In genomic region chr8:122661138-122661537, GRCm38 (mm10) we compare ENCODE assay signal across 8 mouse cellular contexts. TPM values are rescaled to one million over a fixed set of nuclear protein-coding genes. Genes with fewer than 3 reads are reported as not detected.
DNase-seq lines count a peak whose midpoint lies in the region; ATAC-seq and TF ChIP-seq lines count a peak whose summit lies in the region.

No protein-coding gene starts in this region.

- TF ChIP-seq CTCF in intestine, postnatal 0 days (IDR thresholded peaks at IDR 0.05; ENCODE audit: low read depth) = no peak
- no peak for TF ChIP-seq CTCF in thymus, adult 2 months (IDR thresholded peaks at IDR 0.05; ENCODE audit: borderline replicate concordance, control insufficient read depth, extremely low read depth, insufficient read depth, low read length, poor library complexity)

- no peak for TF ChIP-seq POLR2A in thymus, adult 2 months (IDR thresholded peaks at IDR 0.05; ENCODE audit: control insufficient read depth, extremely low read depth, insufficient read depth, low read length, poor library complexity)

- H3K9ac ChIP-seq in intestine, postnatal 0 days (ENCODE audit: low read depth, low read length) = no peak overlapping the region

- no peaks in the 10 kb centered on the region; the same call in 1 of the 2 replicates for H3K36me3 ChIP-seq in intestine, postnatal 0 days (ENCODE audit: control insufficient read depth, insufficient read depth)
- H3K36me3 ChIP-seq in thymus, adult 2 months (ENCODE audit: control insufficient read depth, insufficient read depth, low read length) = peaks cover 5% of the 10 kb centered on the region; the same call in 1 of the 2 replicates

- no peaks in the 10 kb centered on the region for H3K27me3 ChIP-seq in intestine, postnatal 0 days (replicated peaks; ENCODE audit: control insufficient read depth, insufficient read depth, low read length)
- no peaks in the 10 kb centered on the region for H3K27me3 ChIP-seq in thymus, adult 2 months (ENCODE audit: control insufficient read depth, insufficient read depth, low read length)

- peak; percentile 73 for DNase-seq in adrenal gland, postnatal 14 days
- no peak for DNase-seq in adrenal gland, adult 8-10 months
- peak; percentile 73 for DNase-seq in embryo, embryonic 11.5 days (ENCODE audit: low read depth, low spot score)
- peak; percentile 77 to 87 for DNase-seq in gastrocnemius, postnatal 4 days (ENCODE audit: low spot score in 2 of 2)
- DNase-seq in left cerebral cortex, postnatal 36 days (ENCODE audit: low spot score in 2 of 2) = peak; percentile 74 to 79
- peak; percentile 75 for DNase-seq in neural tube, embryonic 10.5 days (ENCODE audit: extremely low spot score, low spot score)
- no peak for DNase-seq in thymus, adult 2 months

- H3K9me3 ChIP-seq in intestine, postnatal 0 days (ENCODE audit: control insufficient read depth) = no peaks in the 10 kb centered on the region

- H3K27ac ChIP-seq in intestine, postnatal 0 days (ENCODE audit: low read depth, low read length) = no peak overlapping the region
- no peak overlapping the region for H3K27ac ChIP-seq in thymus, adult 2 months (ENCODE audit: control insufficient read depth, insufficient read depth, low read length)

- no peak overlapping the region for H3K4me3 ChIP-seq in intestine, postnatal 0 days (ENCODE audit: low read depth, low read length)
- no peak overlapping the region for H3K4me3 ChIP-seq in thymus, adult 2 months (ENCODE audit: control insufficient read depth, insufficient read depth, low read length)

- intact Hi-C loops in left cerebral cortex, postnatal 36 days (cut with DNase I) = no loop called here

- ATAC-seq in intestine, postnatal 0 days = peak; percentile 19; the same call in 1 of the 2 replicates

- 57% methylated on average over 7 of the region's 7 CpGs for WGBS in intestine, postnatal 0 days
- WGBS in thymus, adult 2 months = 58% methylated on average over 7 of the region's 7 CpGs

- H3K4me2 ChIP-seq in intestine, postnatal 0 days (replicated peaks; ENCODE audit: low read depth) = no peak overlapping the region

- H3K4me1 ChIP-seq in intestine, postnatal 0 days (replicated peaks; ENCODE audit: control insufficient read depth, insufficient read depth, low read length) = no peaks in the 10 kb centered on the region
- peaks cover 32% of the 10 kb centered on the region for H3K4me1 ChIP-seq in thymus, adult 2 months (replicated peaks; ENCODE audit: control insufficient read depth, insufficient read depth, low read length)

RNA-seq across cellular contexts. Expression of gene Cbfa2t3, which starts 37.8 kb away (rescaled TPM):
- 13.6 and 14.9 TPM in 2 replicates for total RNA-seq in adrenal gland, postnatal 14 days (2021)
- total RNA-seq in adrenal gland, adult 8-10 months (2022) = 10 to 100 TPM; 10.9 to 21.7 (median 15.3) TPM
- 10 to 100 TPM; 18.9 TPM for total RNA-seq in gastrocnemius, postnatal 4 days (2021)
- 5.9 and 7.6 TPM in 2 replicates for polyA plus RNA-seq in intestine, postnatal 0 days (2015; fragmentation: Nextera tagmentation; extraction: Ambion mirVana)
- 10 to 100 TPM; 26.2 to 37.5 TPM for total RNA-seq in left cerebral cortex, postnatal 36 days (2021)
- polyA plus RNA-seq in thymus, adult 2 months (2012; rRNA removed) = 62.3 and 76.8 TPM in 2 replicates

RNA-seq across cellular contexts. Expression of gene Pabpn1l, which starts 38.6 kb away (rescaled TPM):
- total RNA-seq in adrenal gland, postnatal 14 days (2021) = not detected in 2 replicates
- not detected for total RNA-seq in adrenal gland, adult 8-10 months (2022)
- not detected for total RNA-seq in gastrocnemius, postnatal 4 days (2021)
- 0.13 TPM in 1 of 2 replicates, not detected in the other for polyA plus RNA-seq in intestine, postnatal 0 days (2015; fragmentation: Nextera tagmentation; extraction: Ambion mirVana)
- total RNA-seq in left cerebral cortex, postnatal 36 days (2021) = not detected
- 0.20 and 0.42 TPM in 2 replicates for polyA plus RNA-seq in thymus, adult 2 months (2012; rRNA removed)

RNA-seq across cellular contexts. Expression of gene Trappc2l, which starts 49.7 kb away (rescaled TPM):
- 47.6 and 52.6 TPM in 2 replicates for total RNA-seq in adrenal gland, postnatal 14 days (2021)
- 10 to 100 TPM; 61.7 to 64.9 (median 62.9) TPM for total RNA-seq in adrenal gland, adult 8-10 months (2022)
- 10 to 100 TPM; 45.6 to 49.6 TPM for total RNA-seq in gastrocnemius, postnatal 4 days (2021)
- 136 and 144 TPM in 2 replicates for polyA plus RNA-seq in intestine, postnatal 0 days (2015; fragmentation: Nextera tagmentation; extraction: Ambion mirVana)
- 10 to 100 TPM; 78.7 to 84.5 TPM for total RNA-seq in left cerebral cortex, postnatal 36 days (2021)
- 104 and 133 TPM in 2 replicates for polyA plus RNA-seq in thymus, adult 2 months (2012; rRNA removed)

RNA-seq across cellular contexts. Expression of gene Galns, which starts 49.9 kb away (rescaled TPM):
- 5.4 and 7.5 TPM in 2 replicates for total RNA-seq in adrenal gland, postnatal 14 days (2021)
- total RNA-seq in adrenal gland, adult 8-10 months (2022) = 10 to 100 TPM in 2 of 4 experiments, 1 to 10 TPM in 2; 6.4 to 11.6 (median 9.1) TPM
- 10 to 100 TPM in 1 of 2 experiments, 1 to 10 TPM in 1; 9.7 to 10.3 TPM for total RNA-seq in gastrocnemius, postnatal 4 days (2021)
- 58.1 and 59.0 TPM in 2 replicates for polyA plus RNA-seq in intestine, postnatal 0 days (2015; fragmentation: Nextera tagmentation; extraction: Ambion mirVana)
- total RNA-seq in left cerebral cortex, postnatal 36 days (2021) = 1 to 10 TPM; 8.8 to 9.2 TPM
- polyA plus RNA-seq in thymus, adult 2 months (2012; rRNA removed) = 15.6 and 19.2 TPM in 2 replicates

Comparison
In these comparisons a context has a peak if more than half of its experiments do, and no peak if none do; other contexts are left out.
1. DNase-seq: peak in adrenal gland, postnatal 14 days (single experiment), embryo, embryonic 11.5 days (single experiment), gastrocnemius, postnatal 4 days (2 of 2), left cerebral cortex, postnatal 36 days (2 of 2) and neural tube, embryonic 10.5 days (single experiment); none in adrenal gland, adult 8-10 months (single experiment) and thymus, adult 2 months (single experiment).